In the genomic region with DNA sequence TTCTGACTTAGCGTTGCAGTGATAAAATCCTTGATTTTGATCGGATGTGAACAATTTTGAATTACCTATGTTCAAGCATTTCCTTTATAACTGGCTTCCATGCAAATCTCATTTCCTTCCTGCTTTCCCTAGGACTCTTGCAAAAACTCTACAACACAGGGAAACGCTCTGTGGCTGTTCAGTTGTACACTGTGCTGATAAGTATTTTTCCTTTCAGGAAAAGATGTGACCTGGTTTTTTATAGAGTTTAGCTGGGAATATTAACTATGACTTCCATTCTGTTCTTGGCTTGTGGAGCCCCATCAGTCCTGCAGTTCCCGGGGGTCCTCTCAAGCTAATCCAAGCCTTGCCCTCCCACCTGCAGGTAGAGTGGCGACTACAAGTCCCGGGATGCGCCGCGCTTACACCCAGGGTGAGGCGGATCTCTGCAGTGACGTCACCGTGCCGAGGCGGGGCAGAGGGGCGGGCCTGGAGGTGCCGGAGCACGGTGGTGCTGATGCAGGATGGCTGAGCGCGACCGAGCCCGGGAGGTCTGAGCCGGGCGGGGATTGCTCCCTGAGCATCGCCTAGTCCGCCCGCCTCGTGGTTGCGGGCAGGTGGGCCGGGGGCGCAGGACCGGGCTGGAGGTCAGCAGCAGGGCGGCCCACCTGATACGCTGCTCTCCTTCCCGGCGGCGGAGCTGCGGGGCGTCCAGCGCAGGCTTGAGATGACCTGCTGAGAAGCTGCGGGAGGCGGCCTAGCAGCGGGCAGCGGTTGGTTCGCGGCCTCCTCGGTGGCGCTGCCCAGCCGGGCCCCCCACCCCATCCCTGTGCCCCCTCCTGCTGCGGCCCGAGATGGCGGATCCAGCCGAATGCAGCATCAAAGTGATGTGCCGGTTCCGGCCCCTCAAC, we compare ENCODE assay signal across 8 mouse cellular contexts. TPM values are rescaled to one million over a fixed set of nuclear protein-coding genes. Genes with fewer than 3 reads are reported as not detected.
DNase-seq lines count a peak whose midpoint lies in the region; ATAC-seq and TF ChIP-seq lines count a peak whose summit lies in the region.

A gene (plus strand): TSS at position 470 of the 890 bp plus-strand sequence.

- ATAC-seq in liver, postnatal 0 days: peak; percentile 80
- peak; percentile 99 for ATAC-seq in neural tube, embryonic 14.5 days (ENCODE audit: low read depth)

- H3K36me3 ChIP-seq in liver, postnatal 0 days (replicated peaks; ENCODE audit: insufficient read depth, low read length): no peaks in the 10 kb centered on the region
- no peaks in the 10 kb centered on the region; the same call in 1 of the 2 replicates for H3K36me3 ChIP-seq in neural tube, embryonic 14.5 days (ENCODE audit: control insufficient read depth, insufficient read depth, low read length)

- H3K9me3 ChIP-seq in liver, postnatal 0 days (ENCODE audit: low read length): no peaks in the 10 kb centered on the region
- no peaks in the 10 kb centered on the region for H3K9me3 ChIP-seq in neural tube, embryonic 14.5 days (ENCODE audit: control insufficient read depth, low read length)

- peaks cover 27% of the 10 kb centered on the region for H3K27me3 ChIP-seq in liver, postnatal 0 days (ENCODE audit: insufficient read depth, low read length)
- H3K27me3 ChIP-seq in neural tube, embryonic 14.5 days (ENCODE audit: control insufficient read depth, insufficient read depth, low read length): peaks cover 2% of the 10 kb centered on the region; the same call in 1 of the 2 replicates

- 8% methylated on average over 41 of the region's 54 CpGs for whole genome bisulfite sequencing in liver, postnatal 0 days (ENCODE audit: insufficient replicate concordance)
- 7% methylated on average over 38 of the region's 54 CpGs for WGBS in neural tube, embryonic 14.5 days

- no peak for TF ChIP-seq CTCF in liver, postnatal 0 days (IDR thresholded peaks at IDR 0.05; ENCODE audit: low read depth)

- H3K4me1 ChIP-seq in liver, postnatal 0 days (ENCODE audit: insufficient read depth): peaks cover 11% of the 10 kb centered on the region
- peaks cover 13% of the 10 kb centered on the region for H3K4me1 ChIP-seq in neural tube, embryonic 14.5 days (ENCODE audit: control insufficient read depth, insufficient read depth, low read length)

- H3K4me3 ChIP-seq in liver, postnatal 0 days (ENCODE audit: low read depth, low read length): peak within 1 kb of the TSS; percentile 50
- peak within 1 kb of the TSS; percentile 94 for H3K4me3 ChIP-seq in neural tube, embryonic 14.5 days (ENCODE audit: low read depth, low read length)

- no peak for TF ChIP-seq EP300 in liver, postnatal 0 days (IDR thresholded peaks at IDR 0.05; ENCODE audit: low read depth)

- peak within 1 kb of the TSS; percentile 69 for H3K4me2 ChIP-seq in liver, postnatal 0 days (ENCODE audit: low read depth, low read length)
- peak within 1 kb of the TSS; percentile 54 for H3K4me2 ChIP-seq in neural tube, embryonic 14.5 days (ENCODE audit: low read depth, low read length)

- peak; percentile 84 for DNase-seq in ES-CJ7 (ENCODE audit: low read depth, low spot score)
- DNase-seq in cerebellum, adult 8-10 months: peak; percentile 97
- peak; percentile 85 for DNase-seq in forelimb bud, embryonic 11.5 days (ENCODE audit: low read depth, low spot score)
- DNase-seq in heart, postnatal 4 days: peak; percentile 75
- DNase-seq in layer of hippocampus, adult 18-20 months (ENCODE audit: low spot score in 2 of 2): peak; percentile 95 to 96
- peak; percentile 83 for DNase-seq in liver, postnatal 0 days
- DNase-seq in telencephalon, adult 2 months (ENCODE audit: low read depth, low spot score): peak; percentile 83

- H3K9ac ChIP-seq in liver, postnatal 0 days (replicated peaks): no peak within 1 kb of the TSS
- H3K9ac ChIP-seq in neural tube, embryonic 14.5 days (replicated peaks; ENCODE audit: low read depth, low read length): peak within 1 kb of the TSS; percentile 98

- no peak within 1 kb of the TSS for H3K27ac ChIP-seq in liver, postnatal 0 days (ENCODE audit: low read depth)
- H3K27ac ChIP-seq in neural tube, embryonic 14.5 days (ENCODE audit: low read depth, low read length): peak within 1 kb of the TSS; percentile 92

RNA-seq across cellular contexts. Expression of the gene that starts here (rescaled TPM):
- total RNA-seq in heart, postnatal 4 days (2021): 1 to 10 TPM in 1 of 2 experiments, under 1 TPM in 1; 0.88 to 1.4 TPM
- 100 to 1,000 TPM; 504 to 525 TPM for total RNA-seq in layer of hippocampus, adult 18-20 months (2021)
- 0.12 and 0.13 TPM in 2 replicates for polyA plus RNA-seq in liver, postnatal 0 days (2015; fragmentation: Nextera tagmentation; extraction: Ambion mirVana)
- 218 and 254 TPM in 2 replicates for polyA plus RNA-seq in neural tube, embryonic 14.5 days (2014; fragmentation: Nextera tagmentation; extraction: Ambion mirVana)

Comparison
In these comparisons a context has a peak if more than half of its experiments do, and no peak if none do; other contexts are left out.
1. RNA of the gene that starts here (total RNA-seq): 504 to 525 TPM in layer of hippocampus, adult 18-20 months; 0.88 to 1.4 TPM in heart, postnatal 4 days; every median in the first group is over 100 times any median in the second.
2. RNA of the gene that starts here (polyA plus RNA-seq): 218 to 254 TPM in neural tube, embryonic 14.5 days; 0.12 to 0.13 TPM in liver, postnatal 0 days; every median in the first group is over 100 times any median in the second.
3. Peak in DNase-seq, ATAC-seq, H3K4me3 ChIP-seq and H3K4me2 ChIP-seq in liver, postnatal 0 days; RNA of the gene not detected or under 1 TPM.
4. Peak in every context shown above with its lines, with median percentiles within 50 percentile points of each other: DNase-seq.